Comparison of ENCODE assay signal across 1 mouse cellular context in genomic region chr10:95210664-95211372, GRCm38 (mm10).
TF ChIP-seq lines count a peak whose summit lies in the region.

No protein-coding gene starts in this region.

TF ChIP-seq in MEL, 35 proteins besides CTCF, POLR2A, EP300 and RAD21 (continued from another document):
- TF ChIP-seq CHD2 (IDR thresholded peaks at IDR 0.05; ENCODE audit: low read length) = no peak
- no peak for TF ChIP-seq MEF2A (IDR thresholded peaks at IDR 0.05; ENCODE audit: extremely low read depth, insufficient replicate concordance, low read depth, low read length, poor library complexity, severe bottlenecking)
- TF ChIP-seq TBP (IDR thresholded peaks at IDR 0.05; ENCODE audit: low read depth, low read length) = no peak
- no peak for TF ChIP-seq MAX (IDR thresholded peaks at IDR 0.05; ENCODE audit: low read length)
